Mouse (Mus musculus) hematopoietic stem cell, adult 5-6 weeks (primary cell): ENCODE results near the gene E2f6. TPM values are rescaled to one million over a fixed set of nuclear protein-coding genes. Genes with fewer than 3 reads are reported as not detected.

Experiments used
- ATAC-seq, 2 experiments: fragments of 125-278 bp in 1 of 2; replicated peaks in 1 of 2; 2 replicates each; pipeline ENCODE4 v1.8.0; 2016 to 2017; ENCODE audit warnings: inconsistent platforms in 2 of 2, mild to moderate bottlenecking in 2 of 2, moderate number of reproducible peaks in 2 of 2, low read depth in 1 of 2, moderate TSS enrichment in 1 of 2; ENCODE audit not compliant: low FRiP score in 2 of 2, poor library complexity in 2 of 2, severe bottlenecking in 2 of 2, insufficient read depth in 1 of 2, low TSS enrichment in 1 of 2
- total RNA-seq: library from RNA; stranded (forward); fragments of 172-1452, 232-1000 nt; gene quantifications from 2 replicates; pipeline ENCODE4 v1.2.3, GENCODE M21; 2017

The E2f6 gene
- total RNA-seq, 1 experiment from 2014 or later = 63.5 TPM

GRCm38 (mm10) chr12:16831071-16831470, 20.3 kb downstream of the E2f6 start:
- ATAC-seq = 0 out of 4 replicates have a peak, but pooled peaks of 1 of the 2 experiments have one; percentile 43

GRCm38 (mm10) chr12:16834701-16835100, 23.9 kb downstream of the E2f6 start:
- no peak for ATAC-seq

- peak in 1 of 2 experiments; percentile 21; a peak in 1 of 4 replicates for ATAC-seq
Measured at GRCm38 (mm10) chr12:16836188-16836587, 25.4 kb downstream of the E2f6 start.

GRCm38 (mm10) chr12:16837766-16838165, 27.0 kb downstream of the E2f6 start:
- no peak for ATAC-seq

GRCm38 (mm10) chr12:16840842-16841782, 30.3 kb downstream of the E2f6 start:
- no peak for ATAC-seq

- no peak for ATAC-seq
Measured at GRCm38 (mm10) chr12:16844623-16845592, 34.1 kb downstream of the E2f6 start.

- ATAC-seq = no peak
Measured at GRCm38 (mm10) chr12:16847204-16847792, 36.5 kb downstream of the E2f6 start.

- ATAC-seq = no peak
Measured at GRCm38 (mm10) chr12:16848501-16848900, 37.7 kb downstream of the E2f6 start.

GRCm38 (mm10) chr12:16849821-16850220, 39.1 kb downstream of the E2f6 start:
- no peak for ATAC-seq

- no peak for ATAC-seq
Measured at GRCm38 (mm10) chr12:16850431-16851375, 39.9 kb downstream of the E2f6 start.

- peak in 1 of 2 experiments; percentile 46; a peak in 2 of 4 replicates for ATAC-seq
Measured at GRCm38 (mm10) chr12:16853431-16854165, 42.8 kb downstream of the E2f6 start.

GRCm38 (mm10) chr12:16855632-16856305, 45.0 kb downstream of the E2f6 start:
- no peak for ATAC-seq

- no peak for ATAC-seq
Measured at GRCm38 (mm10) chr12:16856306-16856679, 45.5 kb downstream of the E2f6 start.

GRCm38 (mm10) chr12:16858081-16858480, 47.3 kb downstream of the E2f6 start:
- ATAC-seq = no peak

- ATAC-seq = no peak
Measured at GRCm38 (mm10) chr12:16859781-16860180, 49.0 kb downstream of the E2f6 start.
